Mouse (Mus musculus) neural tube, embryonic 14.5 days (tissue): Measurements from ENCODE around the gene Slc16a1. TPM values are rescaled to one million over a fixed set of nuclear protein-coding genes. Genes with fewer than 3 reads are reported as not detected.

Source experiments
- ATAC-seq: fragments of 200-750 bp; cut with Nextera tagmentation; 2 replicates; pipeline ENCODE4 v1.8.0; 2017; ENCODE audit warnings: low read depth, mild to moderate bottlenecking, moderate TSS enrichment, moderate library complexity
- H3K27ac ChIP-seq: fragments of 300-500 bp; sonication (generic); 2 replicates; pipeline ENCODE4 v1.5.1; 2014; ENCODE audit warnings: low read depth, mild to moderate bottlenecking, control low read depth, low read length, moderate library complexity, mixed read lengths
- H3K27me3 ChIP-seq: fragments of 300-500 bp; sonication (generic); 2 replicates; pipeline ENCODE4 v1.6.1; 2014; ENCODE audit warnings: low read length; ENCODE audit not compliant: control insufficient read depth, insufficient read depth
- H3K36me3 ChIP-seq: fragments of 300-500 bp; sonication (generic); 2 replicates; pipeline ENCODE4 v1.6.1; 2014; ENCODE audit warnings: low read length, mixed read lengths; ENCODE audit not compliant: control insufficient read depth, insufficient read depth
- H3K4me1 ChIP-seq: fragments of 300-500 bp; sonication (generic); 2 replicates; pipeline ENCODE4 v1.6.1; 2014; ENCODE audit warnings: low read length; ENCODE audit not compliant: control insufficient read depth, insufficient read depth
- H3K4me2 ChIP-seq: fragments of 300-500 bp; sonication (generic); 2 replicates; pipeline ENCODE4 v1.6.1; 2014; ENCODE audit warnings: mild to moderate bottlenecking, low read depth, low read length, control low read depth
- H3K4me3 ChIP-seq: fragments of 300-500 bp; sonication (generic); 2 replicates; pipeline ENCODE4 v1.5.1; 2014; ENCODE audit warnings: low read depth, low read length, control low read depth, mixed read lengths
- H3K9ac ChIP-seq: fragments of 300-500 bp; sonication (generic); replicated peaks from 2 replicates; pipeline ENCODE4 v1.6.1; 2014; ENCODE audit warnings: low read depth, mild to moderate bottlenecking, control low read depth, low read length, mixed read lengths
- H3K9me3 ChIP-seq: fragments of 300-500 bp; sonication (generic); 2 replicates; pipeline ENCODE4 v1.6.1; 2016; ENCODE audit warnings: low read length; ENCODE audit not compliant: control insufficient read depth
- WGBS: fragments of 180-500 bp; shearing (Covaris S2); extraction: QIAGEN DNeasy Blood & Tissue Kit; methylation state at CpG from one replicate; pipeline ENCODE4 v1.1.7; 2014; 5-methylcytosine and 5-hydroxymethylcytosine counted together
- polyA plus RNA-seq: library from polyadenylated mRNA; unstranded; fragments of >200 nt; fragmentation: Nextera tagmentation; extraction: Ambion mirVana; gene quantifications from 2 replicates; pipeline ENCODE4 v1.2.1, GENCODE M21; 2014

Gene Slc16a1
- polyA plus RNA-seq, 1 experiment from 2014 or later: 7.6 TPM

- Histone ChIP-seq H3K27ac (no peak overlapping the region), H3K36me3 (no peaks in the 10 kb centered on the region), H3K4me1 (no peaks in the 10 kb centered on the region), H3K9ac (no peak overlapping the region), H3K4me3 (no peak overlapping the region), H3K9me3 (no peaks in the 10 kb centered on the region), H3K4me2 (no peak overlapping the region), H3K27me3 (no peaks in the 10 kb centered on the region)
- no peak for ATAC-seq
- 95% methylated on average over 1 of the region's 1 CpGs for WGBS
These were observed 5.9 kb downstream of the Slc16a1 start for GRCm38 (mm10) chr3:104644371-104644770.

GRCm38 (mm10) chr3:104654219-104654618 is 15.8 kb downstream of the Slc16a1 start:
- no peak overlapping the region for H3K4me2 ChIP-seq
- WGBS: 98% methylated on average over 4 of the region's 4 CpGs
- no peaks in the 10 kb centered on the region for H3K9me3 ChIP-seq
- peaks cover 8% of the 10 kb centered on the region; the same call in 1 of the 2 replicates for H3K36me3 ChIP-seq
- no peaks in the 10 kb centered on the region for H3K27me3 ChIP-seq
- no peak for ATAC-seq
- no peak overlapping the region for H3K4me3 ChIP-seq
- H3K4me1 ChIP-seq: no peaks in the 10 kb centered on the region
- H3K27ac ChIP-seq: no peak overlapping the region
- H3K9ac ChIP-seq: no peak overlapping the region

- H3K4me3 ChIP-seq: no peak overlapping the region
- 96% methylated on average over 4 of the region's 4 CpGs for WGBS
- H3K36me3 ChIP-seq: peaks cover 8% of the 10 kb centered on the region; the same call in 1 of the 2 replicates
- H3K9me3 ChIP-seq: no peaks in the 10 kb centered on the region
- H3K4me1 ChIP-seq: no peaks in the 10 kb centered on the region
- no peaks in the 10 kb centered on the region for H3K27me3 ChIP-seq
- no peak overlapping the region for H3K4me2 ChIP-seq
- no peak overlapping the region for H3K9ac ChIP-seq
- no peak overlapping the region for H3K27ac ChIP-seq
- no peak for ATAC-seq
These were observed 16.5 kb downstream of the Slc16a1 start for GRCm38 (mm10) chr3:104654921-104655320.

- no peak overlapping the region for H3K9ac ChIP-seq
- no peaks in the 10 kb centered on the region for H3K4me1 ChIP-seq
- no peak for ATAC-seq
- no peak overlapping the region for H3K4me3 ChIP-seq
- 92% methylated on average over 2 of the region's 2 CpGs for WGBS
- no peaks in the 10 kb centered on the region for H3K9me3 ChIP-seq
- no peaks in the 10 kb centered on the region for H3K27me3 ChIP-seq
- 0 out of 2 replicates have a peak, but pooled peaks cover 3% of the 10 kb centered on the region for H3K36me3 ChIP-seq
- H3K27ac ChIP-seq: no peak overlapping the region
- H3K4me2 ChIP-seq: no peak overlapping the region
These were observed 20.2 kb downstream of the Slc16a1 start for GRCm38 (mm10) chr3:104658706-104659105.

- Histone ChIP-seq H3K4me2 (no peak overlapping the region), H3K9me3 (no peaks in the 10 kb centered on the region), H3K9ac (no peak overlapping the region), H3K27ac (no peak overlapping the region), H3K4me3 (no peak overlapping the region), H3K36me3 (no peaks in the 10 kb centered on the region), H3K4me1 (no peaks in the 10 kb centered on the region), H3K27me3 (no peaks in the 10 kb centered on the region)
- ATAC-seq: no peak
- 89% methylated on average over 4 of the region's 4 CpGs for WGBS
These were observed 21.3 kb downstream of the Slc16a1 start for GRCm38 (mm10) chr3:104659758-104660157.

GRCm38 (mm10) chr3:104660522-104660921 is 22.1 kb downstream of the Slc16a1 start:
- Histone ChIP-seq H3K9ac (no peak overlapping the region), H3K27ac (no peak overlapping the region), H3K27me3 (no peaks in the 10 kb centered on the region), H3K36me3 (no peaks in the 10 kb centered on the region), H3K9me3 (no peaks in the 10 kb centered on the region), H3K4me2 (no peak overlapping the region), H3K4me1 (no peaks in the 10 kb centered on the region), H3K4me3 (no peak overlapping the region)
- 44% methylated on average over 3 of the region's 3 CpGs for WGBS
- no peak for ATAC-seq

- H3K4me1 ChIP-seq: no peaks in the 10 kb centered on the region
- WGBS: 54% methylated on average over 4 of the region's 4 CpGs
- H3K27ac ChIP-seq: no peak overlapping the region
These were observed 23.5 kb downstream of the Slc16a1 start for GRCm38 (mm10) chr3:104662007-104662406.

GRCm38 (mm10) chr3:104662926-104663325 is 24.5 kb downstream of the Slc16a1 start:
- no peaks in the 10 kb centered on the region for H3K27me3 ChIP-seq
- H3K36me3 ChIP-seq: no peaks in the 10 kb centered on the region
- no peak for ATAC-seq
- H3K4me3 ChIP-seq: no peak overlapping the region
- 84% methylated on average over 11 of the region's 11 CpGs for WGBS
- no peaks in the 10 kb centered on the region for H3K9me3 ChIP-seq
- no peaks in the 10 kb centered on the region for H3K4me1 ChIP-seq
- H3K27ac ChIP-seq: no peak overlapping the region
- no peak overlapping the region for H3K4me2 ChIP-seq
- H3K9ac ChIP-seq: no peak overlapping the region

More at GRCm38 (mm10) chr3:104662007-104662406, 23.5 kb downstream of the Slc16a1 start:
- Histone ChIP-seq H3K9me3 (no peaks in the 10 kb centered on the region), H3K4me3 (no peak overlapping the region), H3K9ac (no peak overlapping the region), H3K36me3 (no peaks in the 10 kb centered on the region), H3K4me2 (no peak overlapping the region), H3K27me3 (no peaks in the 10 kb centered on the region)
- no peak for ATAC-seq

- WGBS: 75% methylated on average over 4 of the region's 4 CpGs
- no peaks in the 10 kb centered on the region for H3K9me3 ChIP-seq
- no peak overlapping the region for H3K4me3 ChIP-seq
- H3K9ac ChIP-seq: no peak overlapping the region
- H3K4me1 ChIP-seq: 0 out of 2 replicates have a peak, but pooled peaks cover 3% of the 10 kb centered on the region
- no peak overlapping the region for H3K27ac ChIP-seq
- no peak overlapping the region for H3K4me2 ChIP-seq
- H3K27me3 ChIP-seq: no peaks in the 10 kb centered on the region
- ATAC-seq: no peak
- no peaks in the 10 kb centered on the region for H3K36me3 ChIP-seq
These were observed 28.5 kb downstream of the Slc16a1 start for GRCm38 (mm10) chr3:104666950-104667349.
